Mouse (Mus musculus) lung, embryonic 14.5 days (tissue): ENCODE measurements around the gene Platr17. TPM values are rescaled to one million over a fixed set of nuclear protein-coding genes. Genes with fewer than 3 reads are reported as not detected.
"Not testable (repeated sequence)": the region's sequence is repeated elsewhere in the genome, so short reads cannot be mapped to it uniquely, and the experiment has no call there.

Experiments used
- ATAC-seq: fragments of 200-750 bp; cut with Nextera tagmentation; 2 replicates; pipeline ENCODE4 v1.8.0; 2017; ENCODE audit warnings: mild to moderate bottlenecking, moderate TSS enrichment, moderate library complexity; ENCODE audit not compliant: insufficient read depth
- DNase-seq: peaks from one replicate; pipeline ENCODE4 v3.0.0-alpha.2; 2015
- H3K27ac ChIP-seq: fragments of 300-500 bp; sonication (generic); 2 replicates; pipeline ENCODE4 v1.5.1; 2014; ENCODE audit warnings: low read depth, mild to moderate bottlenecking, moderate library complexity
- H3K27me3 ChIP-seq: fragments of 300-500 bp; sonication (generic); 2 replicates; pipeline ENCODE4 v1.6.1; 2014; ENCODE audit warnings: low read length, control low read depth; ENCODE audit not compliant: insufficient read depth
- H3K36me3 ChIP-seq: fragments of 300-500 bp; sonication (generic); 2 replicates; pipeline ENCODE4 v1.6.1; 2014; ENCODE audit warnings: control low read depth; ENCODE audit not compliant: insufficient read depth
- H3K4me1 ChIP-seq: fragments of 300-500 bp; sonication (generic); 2 replicates; pipeline ENCODE4 v1.6.1; 2014; ENCODE audit warnings: antibody characterized with exemption, control low read depth; ENCODE audit not compliant: insufficient read depth
- H3K4me2 ChIP-seq: fragments of 300-500 bp; sonication (generic); 2 replicates; pipeline ENCODE4 v1.6.1; 2014; ENCODE audit warnings: mild to moderate bottlenecking
- H3K4me3 ChIP-seq: fragments of 300-500 bp; sonication (generic); 2 replicates; pipeline ENCODE4 v1.5.1; 2014; ENCODE audit warnings: low read depth, low read length
- H3K9ac ChIP-seq: fragments of 300-500 bp; sonication (generic); 2 replicates; pipeline ENCODE4 v1.6.1; 2014
- H3K9me3 ChIP-seq: fragments of 300-500 bp; sonication (generic); 2 replicates; pipeline ENCODE4 v1.6.1; 2016; ENCODE audit warnings: low read depth, low read length, control low read depth
- CTCF ChIP-seq: IDR thresholded peaks from 2 replicates; pipeline ENCODE4 v1.5.1; 2016; ENCODE audit warnings: antibody characterized with exemption, low read depth
- WGBS: fragments of 180-500 bp; shearing (Covaris S2); extraction: QIAGEN DNeasy Blood & Tissue Kit; methylation state at CpG from one replicate; pipeline ENCODE4 v1.1.7; 2014; 5-methylcytosine and 5-hydroxymethylcytosine counted together
- polyA plus RNA-seq: library from polyadenylated mRNA; unstranded; fragments of >200 nt; fragmentation: Nextera tagmentation; extraction: Ambion mirVana; gene quantifications from 2 replicates; pipeline ENCODE4 v1.2.1, GENCODE M21; 2014

Gene Platr17
- polyA plus RNA-seq, 1 experiment from 2014 or later = 0.32 TPM

GRCm38 (mm10) chr17:33899642-33900041 lies 5.3 kb upstream of the Platr17 start:
- Histone ChIP-seq H3K36me3 (no peaks in the 10 kb centered on the region), H3K9ac (no peak overlapping the region), H3K27me3 (no peaks in the 10 kb centered on the region), H3K4me2 (no peak overlapping the region), H3K9me3 (no peaks in the 10 kb centered on the region), H3K4me1 (no peaks in the 10 kb centered on the region), H3K27ac (no peak overlapping the region), H3K4me3 (no peak overlapping the region)
- 87% methylated on average over 4 of the region's 4 CpGs for WGBS
- DNase-seq (no peak), ATAC-seq (no peak)
- no peak for TF ChIP-seq CTCF

- DNase-seq (no peak), ATAC-seq (no peak)
- H3K9ac ChIP-seq = no peak overlapping the region
- no peaks in the 10 kb centered on the region for H3K4me1 ChIP-seq
- no peak for TF ChIP-seq CTCF
- no peak overlapping the region for H3K4me2 ChIP-seq
- 53% methylated on average over 7 of the region's 7 CpGs for WGBS
- H3K27ac ChIP-seq = no peak overlapping the region
- no peaks in the 10 kb centered on the region for H3K9me3 ChIP-seq
- no peak overlapping the region for H3K4me3 ChIP-seq
- H3K27me3 ChIP-seq = no peaks in the 10 kb centered on the region
- H3K36me3 ChIP-seq = no peaks in the 10 kb centered on the region
Measured at GRCm38 (mm10) chr17:33900281-33900988, 4.5 kb upstream of the Platr17 start.

- Histone ChIP-seq H3K4me1 (no peaks in the 10 kb centered on the region), H3K4me3 (no peak overlapping the region), H3K4me2 (no peak overlapping the region), H3K9ac (no peak overlapping the region), H3K27me3 (no peaks in the 10 kb centered on the region), H3K27ac (no peak overlapping the region), H3K36me3 (no peaks in the 10 kb centered on the region), H3K9me3 (no peaks in the 10 kb centered on the region)
- 80% methylated on average over 4 of the region's 4 CpGs for WGBS
- no peak for DNase-seq
- ATAC-seq = no peak
- TF ChIP-seq CTCF = no peak
Measured at GRCm38 (mm10) chr17:33900989-33901314, 4.0 kb upstream of the Platr17 start.

GRCm38 (mm10) chr17:33901653-33902052 lies 3.3 kb upstream of the Platr17 start:
- TF ChIP-seq CTCF = no peak
- Histone ChIP-seq H3K4me1 (no peaks in the 10 kb centered on the region), H3K36me3 (no peaks in the 10 kb centered on the region), H3K27me3 (no peaks in the 10 kb centered on the region), H3K9me3 (no peaks in the 10 kb centered on the region), H3K4me2 (no peak overlapping the region), H3K4me3 (no peak overlapping the region), H3K27ac (no peak overlapping the region), H3K9ac (no peak overlapping the region)
- ATAC-seq (no peak), DNase-seq (no peak)
- WGBS = 65% methylated on average over 4 of the region's 4 CpGs

DNA sequence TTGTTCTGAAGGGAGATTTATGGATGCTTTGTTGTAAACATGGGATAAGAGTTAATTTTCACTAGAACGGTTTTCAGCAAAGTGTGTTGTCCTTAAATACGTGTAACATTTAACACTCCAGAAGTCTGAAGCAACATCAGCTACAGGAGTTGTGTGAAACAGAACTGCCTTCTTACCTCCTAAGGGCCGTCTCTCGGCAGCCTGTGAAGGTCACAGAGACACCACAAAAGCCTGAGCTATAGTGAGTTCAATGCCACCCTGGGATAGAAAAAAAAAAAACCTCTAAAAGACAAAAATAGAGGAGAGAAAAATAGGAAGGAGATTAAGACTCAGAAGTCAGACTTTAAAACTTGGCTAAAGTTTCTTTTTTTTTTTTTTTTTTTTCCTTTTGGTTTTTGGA lies 2.9 kb upstream of the Platr17 start:
- H3K27me3 ChIP-seq = no peaks in the 10 kb centered on the region
- H3K9ac ChIP-seq = no peak overlapping the region
- no peak for TF ChIP-seq CTCF
- WGBS = 52% methylated on average over 4 of the region's 4 CpGs
- no peaks in the 10 kb centered on the region for H3K9me3 ChIP-seq
- H3K36me3 ChIP-seq = no peaks in the 10 kb centered on the region
- H3K4me2 ChIP-seq = no peak overlapping the region
- DNase-seq = no peak
- no peak overlapping the region for H3K27ac ChIP-seq
- H3K4me3 ChIP-seq = no peak overlapping the region
- no peak for ATAC-seq
- H3K4me1 ChIP-seq = no peaks in the 10 kb centered on the region

DNA sequence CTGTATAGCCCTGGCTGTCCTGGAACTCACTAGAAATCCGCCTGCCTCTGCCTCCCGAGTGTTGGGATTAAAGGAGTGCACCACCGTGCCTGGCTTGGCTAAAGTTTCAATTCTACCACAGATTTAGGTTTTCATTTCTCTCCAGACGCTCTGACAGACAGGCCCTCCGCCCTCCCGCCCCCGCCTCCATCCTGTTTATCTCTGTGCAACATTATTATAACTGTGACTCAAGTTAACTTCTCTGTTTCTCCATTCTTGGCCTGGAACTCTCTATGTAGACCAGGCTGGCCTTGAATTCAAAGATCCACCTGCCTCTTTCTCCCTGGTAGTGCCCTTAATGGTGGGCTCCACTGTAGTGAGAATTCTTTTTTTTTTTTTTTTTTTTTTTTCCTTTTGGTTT lies 2.4 kb upstream of the Platr17 start:
- H3K27me3 ChIP-seq = no peaks in the 10 kb centered on the region

DNA sequence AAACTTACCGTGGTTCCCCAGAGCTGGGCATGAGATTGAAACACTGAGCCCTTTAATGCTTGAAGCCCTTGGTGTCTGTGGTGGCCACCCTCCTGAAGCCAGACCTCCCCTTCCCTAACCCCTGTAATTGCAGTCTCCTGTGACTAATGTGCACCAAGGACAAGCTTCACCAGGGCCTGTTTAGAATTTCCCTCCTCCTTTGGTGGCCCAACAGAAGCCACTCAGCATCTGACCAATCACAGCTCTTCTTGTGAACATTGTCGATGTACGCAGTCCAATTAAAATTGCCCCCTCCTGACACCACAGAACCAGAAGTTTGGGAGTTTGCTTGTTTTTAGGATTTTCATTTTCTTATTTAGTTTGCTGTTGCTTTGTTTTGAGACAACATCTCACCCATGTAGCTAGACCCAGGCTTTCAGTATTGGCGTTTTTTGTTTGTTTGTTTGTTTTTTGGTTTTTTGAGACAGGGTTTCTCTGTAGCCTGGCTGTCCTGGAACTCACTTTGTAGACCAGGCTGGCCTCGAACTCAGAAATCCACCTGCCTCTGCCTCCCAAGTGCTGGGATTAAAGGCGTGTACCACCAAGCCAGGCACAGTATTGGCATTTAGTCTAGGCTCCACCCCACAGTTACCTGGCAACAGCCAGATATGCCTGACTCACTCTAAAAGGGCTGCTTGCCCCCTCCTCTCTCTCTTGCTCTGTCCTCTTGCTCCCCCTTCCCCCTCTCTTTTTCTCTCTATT lies 854 bp upstream of the Platr17 start:
- H3K4me3 ChIP-seq, H3K27me3 ChIP-seq, ATAC-seq, H3K27ac ChIP-seq, H3K4me2 ChIP-seq, H3K36me3 ChIP-seq, DNase-seq, H3K4me1 ChIP-seq, H3K9me3 ChIP-seq, H3K9ac ChIP-seq: not testable (repeated sequence)
- 66% methylated on average over 6 of the region's 6 CpGs for WGBS

More for the DNA sequence above, 2.4 kb upstream of the Platr17 start:
- Histone ChIP-seq H3K4me3 (no peak overlapping the region), H3K27ac (no peak overlapping the region), H3K4me2 (no peak overlapping the region), H3K9ac (no peak overlapping the region), H3K4me1 (no peaks in the 10 kb centered on the region), H3K36me3 (no peaks in the 10 kb centered on the region), H3K9me3 (no peaks in the 10 kb centered on the region)
- no peak for DNase-seq
- no peak for ATAC-seq
- no peak for TF ChIP-seq CTCF
- 73% methylated on average over 7 of the region's 7 CpGs for WGBS
